Mouse (Mus musculus) retina, adult 2 months (tissue): ENCODE measurements around the gene Dab1.

Experiments used
- DNase-seq: peaks from one replicate; pipeline ENCODE4 v3.0.0-alpha.2; 2012; ENCODE audit warnings: low read depth, low spot score

The Dab1 gene

GRCm38 (mm10) chr4:104444985-104445384 lies 825.8 kb downstream of the Dab1 start:
- DNase-seq = no peak

DNA sequence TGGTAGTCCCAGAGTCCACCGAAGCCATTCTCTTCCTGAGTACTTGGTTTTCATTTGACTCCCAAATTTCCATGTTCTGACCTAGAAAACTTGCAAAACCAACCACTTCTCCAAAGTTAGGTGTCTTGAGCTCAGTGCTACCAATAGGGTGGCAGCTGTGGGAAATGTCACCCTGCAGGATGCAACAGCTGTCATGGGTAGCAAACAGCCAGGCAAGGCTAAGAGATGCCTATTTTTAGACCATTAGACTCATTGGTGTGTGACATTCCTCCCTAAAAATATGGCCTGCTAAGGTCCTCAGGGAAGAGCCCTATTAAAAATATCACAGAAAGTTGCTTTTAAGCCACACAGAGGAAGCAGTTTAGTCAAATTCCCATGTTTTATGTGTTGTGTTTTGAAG lies 829.0 kb downstream of the Dab1 start:
- DNase-seq = no peak

DNA sequence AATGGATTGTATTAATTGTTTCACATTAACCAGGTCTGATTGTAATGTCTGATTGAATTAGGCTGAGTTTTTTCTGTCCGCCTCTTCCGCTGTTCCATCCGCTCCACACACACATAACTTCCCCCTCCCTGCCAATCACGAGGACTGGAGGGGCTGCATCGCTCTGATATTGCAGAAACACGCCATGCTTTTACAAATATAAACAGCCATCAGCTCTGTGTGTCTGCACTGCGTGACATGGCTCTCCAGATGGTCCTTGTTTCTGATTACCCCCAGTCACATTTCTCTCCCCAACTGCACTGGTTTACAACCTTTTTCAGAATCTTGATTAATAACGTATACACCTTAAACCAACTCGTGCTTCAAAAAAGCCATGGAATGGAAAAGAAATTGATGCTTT lies 831.5 kb downstream of the Dab1 start:
- no peak for DNase-seq

DNA sequence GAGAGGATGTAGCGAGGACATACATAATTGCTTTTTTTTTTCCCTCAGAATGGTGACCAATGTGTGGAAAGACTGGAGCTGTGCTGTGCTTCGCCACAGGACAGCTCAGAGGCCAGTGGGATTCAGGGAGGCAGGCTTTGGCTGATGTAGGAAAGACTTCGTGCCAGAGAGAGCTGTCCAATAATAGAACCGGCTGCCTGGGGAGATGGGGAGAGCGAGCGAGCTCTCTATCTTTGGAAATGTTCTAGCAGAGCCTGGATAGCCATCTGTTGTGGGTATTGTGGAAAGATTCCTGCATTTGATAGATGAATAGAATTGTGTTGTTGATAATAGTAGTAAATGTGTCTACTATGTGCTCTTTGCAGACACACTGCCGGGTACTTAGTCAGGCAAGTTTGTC lies 833.4 kb downstream of the Dab1 start:
- no peak for DNase-seq

- DNase-seq = no peak
Measured at GRCm38 (mm10) chr4:104455151-104455550, 836.0 kb downstream of the Dab1 start.

GRCm38 (mm10) chr4:104455760-104456159 lies 836.6 kb downstream of the Dab1 start:
- DNase-seq = no peak

DNA sequence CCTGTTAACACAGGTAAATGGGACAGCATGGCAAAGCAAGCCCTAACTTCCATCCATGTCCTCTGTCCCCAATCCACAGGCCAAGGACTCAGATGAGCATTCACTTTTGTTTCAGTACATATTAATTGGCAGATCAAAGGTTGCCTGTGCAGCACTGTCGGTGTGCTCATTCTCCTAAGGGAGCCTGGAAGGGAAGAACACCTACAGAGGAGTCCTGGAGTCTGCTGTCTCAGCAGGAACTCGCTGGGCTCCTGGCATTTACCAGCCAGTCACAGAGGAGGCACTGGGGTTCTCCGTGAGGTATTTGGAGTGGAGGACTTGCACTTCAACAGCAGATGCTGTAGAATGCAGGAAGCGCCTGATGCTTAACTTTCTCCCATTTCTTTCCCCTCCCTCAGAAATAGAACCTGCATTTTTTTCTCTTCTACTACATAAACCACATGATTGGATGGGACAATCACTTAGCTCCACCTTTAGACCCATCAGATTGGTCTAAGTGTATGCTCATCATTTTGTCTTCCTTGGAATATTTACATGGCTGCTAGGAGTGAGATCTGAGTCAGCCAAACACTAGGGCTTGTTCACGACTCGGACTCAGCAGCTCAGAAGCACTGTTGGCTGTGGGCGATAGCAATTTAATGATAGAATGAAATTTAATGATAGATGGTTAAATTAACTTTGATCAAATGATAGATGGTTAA lies 837.2 kb downstream of the Dab1 start:
- DNase-seq = no peak

DNA sequence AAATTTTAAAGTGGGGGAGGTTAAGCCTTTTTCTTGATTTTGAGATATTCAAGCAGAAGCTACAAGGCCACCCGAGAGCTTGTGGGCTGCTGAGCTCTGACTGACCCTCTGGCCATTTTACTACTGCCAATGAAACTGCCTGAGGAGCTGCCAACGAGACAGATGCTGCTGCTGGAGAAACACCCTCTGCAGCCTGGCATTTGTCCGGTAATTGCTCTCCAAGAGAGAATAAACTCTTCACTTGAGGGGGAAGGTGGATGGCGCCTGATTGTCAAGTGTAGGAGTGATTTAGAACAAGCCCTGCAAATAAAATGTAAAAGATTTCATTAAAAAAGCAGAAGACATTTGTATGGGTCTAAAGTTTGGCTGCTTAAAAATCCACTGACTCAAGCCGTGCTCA lies 839.6 kb downstream of the Dab1 start:
- DNase-seq = no peak

GRCm38 (mm10) chr4:104461106-104462011 lies 842.2 kb downstream of the Dab1 start:
- DNase-seq = no peak

GRCm38 (mm10) chr4:104462932-104463780 lies 844.0 kb downstream of the Dab1 start:
- no peak for DNase-seq

- DNase-seq = no peak
Measured at GRCm38 (mm10) chr4:104463781-104464170, 844.6 kb downstream of the Dab1 start.

DNA sequence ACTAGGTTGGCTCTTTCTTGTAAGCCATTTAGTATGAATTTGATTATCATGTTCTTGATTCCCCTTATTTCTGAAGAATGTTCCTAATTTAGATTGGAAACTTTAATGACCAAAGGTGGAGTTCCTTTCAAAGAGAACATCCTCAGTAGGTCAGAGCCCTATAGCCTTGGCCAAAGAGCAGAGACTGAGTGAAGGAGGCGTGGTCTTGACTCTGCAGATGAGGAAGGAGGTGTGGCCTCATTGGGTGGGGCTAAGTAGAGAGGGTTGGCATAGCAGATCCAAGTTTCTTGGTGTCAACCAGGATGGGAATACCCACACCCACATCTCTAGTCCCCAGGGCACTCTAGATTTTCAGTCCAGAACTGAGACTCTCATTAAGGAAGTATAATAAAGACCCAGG lies 846.4 kb downstream of the Dab1 start:
- DNase-seq = no peak

DNA sequence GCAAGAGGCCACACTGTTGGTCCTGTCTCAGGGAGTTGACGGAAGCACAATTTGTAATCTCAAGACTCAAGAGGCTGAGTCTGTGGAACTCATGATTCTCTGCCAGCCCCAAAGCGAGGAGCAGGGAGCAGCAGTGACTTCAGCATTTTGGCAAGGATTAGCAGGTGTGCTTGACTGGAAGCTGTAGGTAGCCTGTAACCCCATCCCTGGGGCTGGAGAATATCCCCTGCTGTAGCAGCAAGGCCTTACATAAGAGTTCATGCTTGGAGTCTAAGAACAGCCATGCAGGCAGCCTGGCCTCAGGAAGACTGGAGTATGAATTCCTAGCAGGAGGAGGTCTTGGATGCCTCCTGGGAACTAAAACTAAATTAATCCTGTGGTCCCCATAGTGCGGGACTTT lies 849.5 kb downstream of the Dab1 start:
- no peak for DNase-seq

DNA sequence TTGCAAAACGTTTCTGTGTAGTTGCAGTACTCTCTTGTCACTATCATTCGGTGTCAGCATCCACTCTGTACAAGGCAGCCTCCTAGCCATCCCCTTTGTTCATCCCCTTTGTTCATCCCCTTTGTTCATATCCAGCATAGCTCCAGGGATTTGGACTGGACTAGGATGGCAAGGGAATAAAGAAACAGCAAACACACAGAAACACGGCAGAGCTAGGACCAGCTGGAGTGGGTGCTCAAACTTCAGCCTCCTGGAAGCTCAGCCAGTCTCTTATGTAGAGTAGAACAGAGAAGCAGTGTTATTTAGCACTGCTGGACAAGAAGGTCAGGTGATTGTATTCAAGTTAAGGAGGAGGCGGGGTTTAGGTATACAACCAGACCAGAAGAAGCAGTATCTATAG lies 853.8 kb downstream of the Dab1 start:
- no peak for DNase-seq

GRCm38 (mm10) chr4:104476841-104477240 lies 857.7 kb downstream of the Dab1 start:
- no peak for DNase-seq

- no peak for DNase-seq
Measured at GRCm38 (mm10) chr4:104483948-104484347, 864.8 kb downstream of the Dab1 start.

GRCm38 (mm10) chr4:104497221-104497620 lies 878.1 kb downstream of the Dab1 start:
- DNase-seq = no peak

DNA sequence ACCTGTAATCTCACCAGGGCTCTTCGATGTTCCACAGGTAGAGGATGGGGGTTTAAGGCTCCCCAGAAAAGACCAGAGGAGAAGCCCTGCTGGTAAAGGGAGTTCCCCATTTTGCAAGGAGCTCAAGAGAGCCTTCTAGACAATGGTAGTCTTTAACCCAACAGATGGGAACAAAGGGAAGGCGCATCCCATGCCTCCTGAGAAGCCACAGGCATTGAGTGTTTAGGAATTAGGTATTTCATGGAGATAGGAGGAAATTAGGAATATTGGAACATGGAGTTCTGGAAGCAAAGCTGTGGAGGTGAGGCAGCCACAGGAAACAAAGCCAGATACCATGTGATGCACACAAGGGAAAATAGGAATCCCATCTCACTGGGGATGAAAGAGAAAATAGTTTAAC lies 881.0 kb downstream of the Dab1 start:
- no peak for DNase-seq

- no peak for DNase-seq
Measured at GRCm38 (mm10) chr4:104500646-104501045, 881.5 kb downstream of the Dab1 start.

DNA sequence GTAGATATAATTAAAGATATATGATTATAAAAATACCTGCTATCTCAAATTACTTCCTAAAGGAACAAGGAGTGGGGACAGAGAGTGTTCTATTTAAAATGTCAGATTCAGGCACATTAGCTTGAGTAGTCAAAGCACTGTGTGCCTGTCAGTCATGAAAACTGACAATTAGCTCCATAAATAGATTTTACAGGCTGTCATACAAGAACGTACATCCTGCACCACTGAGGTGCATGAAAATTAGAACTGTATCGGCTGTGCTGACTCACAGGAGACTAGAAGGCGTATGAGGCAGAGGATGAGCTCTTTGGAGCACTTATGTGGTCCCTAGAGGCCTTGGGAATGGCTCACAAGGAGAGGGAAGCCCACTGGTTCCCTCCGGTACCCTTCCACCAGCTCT lies 882.1 kb downstream of the Dab1 start:
- DNase-seq = no peak

DNA sequence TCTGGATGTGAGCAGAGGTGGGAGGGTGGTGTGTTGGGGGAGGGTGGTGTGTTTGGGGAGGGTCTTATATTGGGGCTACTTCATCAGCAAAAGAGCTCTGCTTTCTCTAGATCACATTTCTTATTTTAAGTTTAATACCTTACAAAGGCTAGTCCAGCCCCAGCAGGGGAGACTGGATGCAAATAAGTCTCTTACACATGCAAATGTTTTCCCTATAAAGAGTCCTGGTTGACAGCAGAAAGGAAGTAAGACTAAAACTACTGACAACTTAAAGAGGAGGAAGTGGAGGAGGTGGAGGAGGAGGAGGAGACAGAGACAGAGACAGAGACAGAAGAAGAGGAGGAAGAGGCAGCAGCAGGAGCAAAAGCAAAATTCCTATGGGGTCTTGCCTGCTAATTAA lies 885.8 kb downstream of the Dab1 start:
- no peak for DNase-seq
